Mouse (Mus musculus) layer of hippocampus, postnatal 10 days (tissue): ENCODE results near the gene Pdk2. TPM values are rescaled to one million over a fixed set of nuclear protein-coding genes. Genes with fewer than 3 reads are reported as not detected.

ENCODE experiments used
- DNase-seq, 2 experiments: peaks; one replicate each; pipeline ENCODE4 v3.0.0; 2021; ENCODE audit warnings: low spot score in 2 of 2
- total RNA-seq, 2 experiments: library from RNA; stranded (reverse); gene quantifications; 2 replicates each; pipeline ENCODE4 v1.2.3; 2021

The Pdk2 gene
- total RNA-seq, 2 experiments from 2014 or later: 48.9 to 49.7 TPM

GRCm38 (mm10) chr11:95071266-95071665, 30.1 kb upstream of the Pdk2 start:
- no peak for DNase-seq

- DNase-seq: no peak
These were observed 29.3 kb upstream of the Pdk2 start for GRCm38 (mm10) chr11:95070140-95071107.

- no peak for DNase-seq
These were observed 28.2 kb upstream of the Pdk2 start for GRCm38 (mm10) chr11:95069226-95069957.

- peak in 1 of 2 experiments; percentile 44 for DNase-seq
These were observed 15.8 kb upstream of the Pdk2 start for GRCm38 (mm10) chr11:95056768-95057501.

- no peak for DNase-seq
These were observed 11.9 kb upstream of the Pdk2 start for GRCm38 (mm10) chr11:95053062-95053461.

GRCm38 (mm10) chr11:95046980-95047680, 6.0 kb upstream of the Pdk2 start:
- DNase-seq: peak; percentile 69 to 73

GRCm38 (mm10) chr11:95044185-95044870, 3.2 kb upstream of the Pdk2 start:
- DNase-seq: no peak

GRCm38 (mm10) chr11:95043608-95044007, 2.5 kb upstream of the Pdk2 start:
- DNase-seq: no peak

- no peak for DNase-seq
These were observed 1.9 kb upstream of the Pdk2 start for GRCm38 (mm10) chr11:95043060-95043459.

GRCm38 (mm10) chr11:95042096-95042495, 942 bp upstream of the Pdk2 start:
- DNase-seq: peak; percentile 83 to 87

- peak; percentile 49 to 50 for DNase-seq
These were observed 539 bp downstream of the Pdk2 start for GRCm38 (mm10) chr11:95040491-95041138.

GRCm38 (mm10) chr11:95039766-95040165, 1.4 kb downstream of the Pdk2 start:
- no peak for DNase-seq

- peak in 1 of 2 experiments; percentile 13 for DNase-seq
These were observed 2.1 kb downstream of the Pdk2 start for GRCm38 (mm10) chr11:95038818-95039655.

GRCm38 (mm10) chr11:95038156-95038817, 2.9 kb downstream of the Pdk2 start:
- no peak for DNase-seq

- DNase-seq: peak in 1 of 2 experiments; percentile 24
These were observed 3.8 kb downstream of the Pdk2 start for GRCm38 (mm10) chr11:95037306-95037705.

GRCm38 (mm10) chr11:95036521-95036920, 4.6 kb downstream of the Pdk2 start:
- no peak for DNase-seq

- DNase-seq: no peak
These were observed 6.3 kb downstream of the Pdk2 start for GRCm38 (mm10) chr11:95034902-95035301.

- DNase-seq: no peak
These were observed 7.5 kb downstream of the Pdk2 start for GRCm38 (mm10) chr11:95033617-95034016.
